Mouse (Mus musculus): ENCODE data around the gene Fam163a. TPM values are rescaled to one million over a fixed set of nuclear protein-coding genes. Genes with fewer than 3 reads are reported as not detected.

The Fam163a gene
- polyA plus RNA-seq, 1 experiment from 2014 or later, result 0.26 TPM

Other genes with a start within 250 kb of the Fam163a start
- gene Cep350, start 231.8 kb downstream of the Fam163a start, polyA plus RNA-seq (2014; fragmentation: Nextera tagmentation; extraction: Ambion mirVana), result 4.9 and 5.6 TPM in 2 replicates
- gene Tor1aip2, start 169.6 kb downstream of the Fam163a start, polyA plus RNA-seq (2014; fragmentation: Nextera tagmentation; extraction: Ambion mirVana), result 92.8 and 104 TPM in 2 replicates
- 29.3 and 31.7 TPM in 2 replicates for gene Tor1aip1, start 168.5 kb downstream of the Fam163a start, polyA plus RNA-seq (2014; fragmentation: Nextera tagmentation; extraction: Ambion mirVana)
- gene Tdrd5, start 98.6 kb upstream of the Fam163a start, polyA plus RNA-seq (2014; fragmentation: Nextera tagmentation; extraction: Ambion mirVana), result 0.13 and 0.44 TPM in 2 replicates
- not detected in 2 replicates for gene Nphs2, start 105.7 kb upstream of the Fam163a start, polyA plus RNA-seq (2014; fragmentation: Nextera tagmentation; extraction: Ambion mirVana)
- 1,139 and 1,273 TPM in 2 replicates for gene Gm2000, start 161.0 kb upstream of the Fam163a start, polyA plus RNA-seq (2014; fragmentation: Nextera tagmentation; extraction: Ambion mirVana)
- gene Axdnd1, start 216.1 kb upstream of the Fam163a start, polyA plus RNA-seq (2014; fragmentation: Nextera tagmentation; extraction: Ambion mirVana), result 0.05 and 0.18 TPM in 2 replicates

Data from liver, embryonic 11.5 days (tissue).